Mouse (Mus musculus) megakaryocyte, embryonic 14.5 days (primary cell): ENCODE measurements at regions not wholly inside any gene's neighbourhood (a gene's known extent, or its start where the extent isn't known, plus 50 kb on each side); places are given as distances from the start of the nearest gene placed in this dataset.

Source experiments
- FLI1 ChIP-seq: IDR thresholded peaks from 2 replicates; pipeline ENCODE4 v1.6.1; 2012; ENCODE audit warnings: low read length, inconsistent platforms, mixed read lengths
- GATA1 ChIP-seq: IDR thresholded peaks from 3 replicates; pipeline ENCODE4 v1.6.1; 2012; ENCODE audit warnings: mixed read lengths, low read length, inconsistent platforms, borderline replicate concordance

DNA sequence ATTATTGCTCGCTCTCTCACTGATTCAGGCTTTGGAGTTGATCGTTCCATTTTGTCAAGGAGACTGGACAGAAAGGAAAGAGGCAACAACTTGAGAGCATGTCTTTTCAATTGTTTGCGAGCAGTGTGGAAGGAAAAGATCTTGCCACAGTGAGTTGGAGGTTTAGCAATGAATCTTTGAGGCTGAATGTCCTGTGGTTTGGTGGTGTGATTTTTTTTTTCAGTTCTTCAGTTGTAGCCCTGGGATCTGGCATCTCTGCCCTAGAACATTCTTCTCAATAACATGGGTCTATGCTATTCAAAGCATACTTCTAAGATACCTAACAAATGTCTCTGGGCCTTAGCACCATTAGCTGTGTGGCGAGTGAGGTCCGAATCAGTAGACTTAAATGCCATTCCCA is 189.6 kb upstream of the Trib2 start:
- TF ChIP-seq FLI1 (no peak), GATA1 (no peak)
